Mouse (Mus musculus) liver, postnatal 0 days (tissue): ENCODE measurements around the gene Tph1.

Source experiments
- CTCF ChIP-seq: sonication (generic); IDR thresholded peaks from 2 replicates; pipeline ENCODE4 v1.5.1; 2016; ENCODE audit warnings: antibody characterized with exemption, low read depth
- EP300 ChIP-seq: IDR thresholded peaks from 2 replicates; pipeline ENCODE4 v1.6.1; 2016; ENCODE audit warnings: antibody characterized with exemption, low read depth, mild to moderate bottlenecking

DNA sequence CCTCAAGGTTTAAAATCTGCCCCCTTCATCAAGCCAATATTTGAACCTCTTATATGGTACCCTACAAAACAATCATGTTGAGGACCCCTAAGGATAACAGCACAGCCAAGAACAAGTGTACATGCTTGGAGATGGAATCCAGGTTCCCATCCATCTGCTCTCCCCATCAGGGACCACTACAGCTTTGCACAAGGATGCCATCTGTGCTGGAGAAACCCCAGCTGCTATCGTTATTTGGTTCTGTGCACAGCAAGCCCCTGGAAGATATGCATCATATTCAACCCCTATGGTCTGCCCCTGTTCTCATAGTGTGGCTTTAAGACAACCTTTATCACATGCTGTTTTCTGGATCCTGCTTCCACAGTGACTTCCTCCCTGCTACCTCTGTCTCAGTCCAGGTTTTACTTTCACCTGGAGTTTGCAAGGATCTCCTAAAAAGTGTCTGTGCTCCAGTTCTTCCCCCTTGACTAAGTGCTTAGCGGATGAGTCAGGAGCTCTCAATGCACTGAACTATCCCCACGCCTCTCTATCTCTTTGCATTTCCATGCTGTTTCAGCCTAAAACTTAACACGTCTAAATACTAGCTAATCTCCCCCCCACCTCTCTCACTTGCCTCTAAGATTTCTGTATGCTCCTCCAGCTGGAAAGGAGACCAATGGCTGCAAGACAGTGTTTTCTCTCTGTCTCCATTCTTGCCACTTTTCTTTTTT, 23.8 kb downstream of the Tph1 start:
- TF ChIP-seq EP300 (no peak), CTCF (no peak)
